Mouse (Mus musculus) lung, postnatal 0 days (tissue): Measurements from ENCODE around the gene Rph3al. TPM values are rescaled to one million over a fixed set of nuclear protein-coding genes. Genes with fewer than 3 reads are reported as not detected.

ENCODE experiments used
- ATAC-seq: fragments of 200-750 bp; cut with Nextera tagmentation; 2 replicates; pipeline ENCODE4 v1.8.0; 2017; ENCODE audit warnings: moderate library complexity
- DNase-seq: peaks from one replicate; pipeline ENCODE4 v3.0.0-alpha.2; 2016; ENCODE audit warnings: low spot score
- H3K27ac ChIP-seq: fragments of 300-500 bp; sonication (generic); 2 replicates; pipeline ENCODE4 v1.5.1; 2014; ENCODE audit warnings: antibody characterized with exemption, mild to moderate bottlenecking, low read length, mixed read lengths
- H3K27me3 ChIP-seq: fragments of 300-500 bp; sonication (generic); replicated peaks from 2 replicates; pipeline ENCODE4 v1.6.1; 2014; ENCODE audit warnings: low read length, mixed read lengths; ENCODE audit not compliant: insufficient read depth
- H3K36me3 ChIP-seq: fragments of 300-500 bp; sonication (generic); 2 replicates; pipeline ENCODE4 v1.6.1; 2014; ENCODE audit warnings: low read length, mixed read lengths; ENCODE audit not compliant: insufficient read depth
- H3K4me1 ChIP-seq: fragments of 300-500 bp; sonication (generic); 2 replicates; pipeline ENCODE4 v1.6.1; 2014; ENCODE audit warnings: antibody characterized with exemption, low read depth, low read length, mixed read lengths; ENCODE audit not compliant: insufficient read depth
- H3K4me2 ChIP-seq: fragments of 300-500 bp; sonication (generic); replicated peaks from 2 replicates; pipeline ENCODE4 v1.6.1; 2014; ENCODE audit warnings: low read depth, mild to moderate bottlenecking, low read length, moderate library complexity, mixed read lengths
- H3K4me3 ChIP-seq: fragments of 300-500 bp; sonication (generic); 2 replicates; pipeline ENCODE4 v1.5.1; 2014; ENCODE audit warnings: low read depth, low read length
- H3K9ac ChIP-seq: fragments of 300-500 bp; sonication (generic); replicated peaks from 2 replicates; pipeline ENCODE4 v1.6.1; 2014; ENCODE audit warnings: low read depth, mild to moderate bottlenecking
- H3K9me3 ChIP-seq: fragments of 300-500 bp; sonication (generic); 2 replicates; pipeline ENCODE4 v1.6.1; 2016; ENCODE audit warnings: low read length, mixed read lengths
- CTCF ChIP-seq: IDR thresholded peaks from 2 replicates; pipeline ENCODE4 v1.5.1; 2016; ENCODE audit warnings: antibody characterized with exemption, mild to moderate bottlenecking
- EP300 ChIP-seq: IDR thresholded peaks from 2 replicates; pipeline ENCODE4 v1.6.1; 2016; ENCODE audit warnings: antibody characterized with exemption, mild to moderate bottlenecking, control low read depth
- WGBS: fragments of 180-500 bp; shearing (Covaris S2); extraction: QIAGEN DNeasy Blood & Tissue Kit; methylation state at CpG from one replicate; pipeline ENCODE4 v1.1.7; 2014; 5-methylcytosine and 5-hydroxymethylcytosine counted together
- polyA plus RNA-seq: library from polyadenylated mRNA; unstranded; fragments of >200 nt; fragmentation: Nextera tagmentation; extraction: Ambion mirVana; gene quantifications from 2 replicates; pipeline ENCODE4 v1.2.1, GENCODE M21; 2015

Rph3al gene
- polyA plus RNA-seq, 1 experiment from 2014 or later, result 11.0 TPM

DNA sequence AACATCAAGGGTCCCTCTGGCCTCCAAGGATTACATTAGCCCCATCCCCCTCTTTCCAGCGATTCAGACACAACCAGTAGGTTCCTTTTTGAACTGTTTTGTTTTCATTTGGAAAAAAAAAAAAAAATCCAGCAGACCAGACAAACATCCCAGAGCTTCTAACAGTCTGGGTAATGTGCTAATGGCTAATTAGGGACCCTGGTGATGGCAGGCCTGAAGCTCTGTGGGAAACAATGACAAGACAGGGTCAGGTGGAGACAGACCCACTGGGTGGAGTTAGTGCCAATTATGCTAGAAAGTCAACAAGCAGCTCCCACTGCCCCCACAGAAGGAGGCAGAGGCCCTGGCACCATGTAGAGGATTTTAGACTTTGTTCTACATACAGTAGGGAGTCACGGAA, 44.3 kb downstream of the Rph3al start:
- Histone ChIP-seq H3K36me3 (no peaks in the 10 kb centered on the region), H3K4me2 (no peak overlapping the region), H3K4me1 (no peaks in the 10 kb centered on the region), H3K4me3 (no peak overlapping the region), H3K9me3 (no peaks in the 10 kb centered on the region), H3K9ac (no peak overlapping the region), H3K27ac (no peak overlapping the region), H3K27me3 (no peaks in the 10 kb centered on the region)
- WGBS, result 74% methylated on average over 2 of the region's 2 CpGs
- ATAC-seq (no peak), DNase-seq (no peak)
- TF ChIP-seq EP300 (no peak), CTCF (no peak)

DNA sequence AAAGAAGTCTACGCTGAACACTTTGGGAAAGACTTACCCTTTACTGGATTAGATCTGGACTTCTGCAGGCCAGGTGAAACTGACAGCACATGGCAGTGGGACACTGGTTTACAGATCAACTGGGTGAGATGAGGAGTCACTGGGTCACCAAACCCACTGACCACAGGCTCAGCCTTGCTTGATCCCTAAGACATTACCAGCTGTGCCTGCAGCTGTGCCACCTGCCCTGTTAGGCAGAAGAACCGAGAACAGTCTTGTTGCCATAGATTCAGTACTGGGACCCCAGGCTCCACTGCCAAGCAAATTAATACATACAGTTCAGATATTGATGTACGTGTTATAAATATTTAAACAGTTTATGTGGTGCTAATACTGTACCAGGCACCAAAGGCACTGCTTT, 50.9 kb downstream of the Rph3al start:
- no peak overlapping the region for H3K4me2 ChIP-seq
- ATAC-seq (no peak), DNase-seq (no peak)
- no peaks in the 10 kb centered on the region for H3K9me3 ChIP-seq
- no peaks in the 10 kb centered on the region for H3K27me3 ChIP-seq
- 79% methylated on average over 3 of the region's 3 CpGs for WGBS
- H3K36me3 ChIP-seq, result no peaks in the 10 kb centered on the region
- no peaks in the 10 kb centered on the region for H3K4me1 ChIP-seq
- no peak for TF ChIP-seq EP300
- no peak for TF ChIP-seq CTCF
- no peak overlapping the region for H3K4me3 ChIP-seq
- H3K9ac ChIP-seq, result no peak overlapping the region
- H3K27ac ChIP-seq, result no peak overlapping the region

DNA sequence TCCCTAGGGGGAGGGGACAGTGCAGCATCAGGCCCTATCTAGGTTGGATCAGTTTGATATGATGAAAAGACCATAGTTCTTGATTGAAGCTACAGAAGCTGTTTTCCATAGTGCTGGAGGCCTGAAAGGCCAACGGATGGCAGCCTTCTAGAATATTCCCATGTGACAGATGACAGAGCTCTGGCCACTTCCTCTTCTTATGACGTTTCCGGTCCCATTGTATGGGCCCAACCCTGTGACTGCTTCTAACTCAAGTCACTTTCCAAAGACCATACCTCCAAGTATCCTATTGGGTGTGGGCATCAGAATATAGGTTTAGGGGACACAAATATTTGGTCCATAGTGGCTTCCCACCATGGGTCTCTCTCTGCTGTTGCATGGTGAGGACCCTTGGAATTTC, 57.0 kb downstream of the Rph3al start:
- ATAC-seq (no peak), DNase-seq (no peak)
- 78% methylated on average over 3 of the region's 3 CpGs for WGBS
- TF ChIP-seq CTCF (no peak), EP300 (no peak)
- no peak overlapping the region for H3K4me2 ChIP-seq
- no peak overlapping the region for H3K4me3 ChIP-seq
- H3K9me3 ChIP-seq, result no peaks in the 10 kb centered on the region
- H3K36me3 ChIP-seq, result no peaks in the 10 kb centered on the region
- no peak overlapping the region for H3K9ac ChIP-seq
- H3K27me3 ChIP-seq, result no peaks in the 10 kb centered on the region
- H3K4me1 ChIP-seq, result 0 out of 2 replicates have a peak, but pooled peaks cover 4% of the 10 kb centered on the region
- H3K27ac ChIP-seq, result no peak overlapping the region

DNA sequence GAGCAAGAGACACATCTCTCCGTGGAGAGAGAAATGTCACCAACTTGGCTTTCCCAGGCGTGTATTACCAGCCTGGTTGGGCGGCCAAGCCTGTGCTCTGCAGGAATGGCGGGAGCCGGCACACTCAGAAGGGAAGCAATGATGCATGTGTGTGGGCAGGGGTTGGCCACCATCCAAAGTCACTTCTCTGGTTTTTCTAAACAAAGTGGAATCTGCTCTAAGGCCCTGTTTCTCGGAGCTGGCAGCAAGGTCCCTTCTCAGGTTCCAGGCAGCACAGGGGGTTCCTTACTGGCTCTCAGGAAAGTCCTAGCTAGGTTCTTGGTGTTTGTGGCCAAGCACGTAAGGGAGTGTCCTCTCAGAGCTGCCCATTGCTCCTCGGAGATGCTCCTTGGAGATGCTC, 58.2 kb downstream of the Rph3al start:
- H3K27ac ChIP-seq, result no peak overlapping the region
- TF ChIP-seq CTCF (no peak), EP300 (no peak)
- H3K4me3 ChIP-seq, result no peak overlapping the region
- H3K4me2 ChIP-seq, result no peak overlapping the region
- H3K9ac ChIP-seq, result no peak overlapping the region
- H3K9me3 ChIP-seq, result no peaks in the 10 kb centered on the region
- WGBS, result 35% methylated on average over 8 of the region's 8 CpGs
- ATAC-seq (peak; percentile 26), DNase-seq (peak; percentile 16)
- H3K36me3 ChIP-seq, result no peaks in the 10 kb centered on the region
- H3K27me3 ChIP-seq, result no peaks in the 10 kb centered on the region
- 0 out of 2 replicates have a peak, but pooled peaks cover 6% of the 10 kb centered on the region for H3K4me1 ChIP-seq

DNA sequence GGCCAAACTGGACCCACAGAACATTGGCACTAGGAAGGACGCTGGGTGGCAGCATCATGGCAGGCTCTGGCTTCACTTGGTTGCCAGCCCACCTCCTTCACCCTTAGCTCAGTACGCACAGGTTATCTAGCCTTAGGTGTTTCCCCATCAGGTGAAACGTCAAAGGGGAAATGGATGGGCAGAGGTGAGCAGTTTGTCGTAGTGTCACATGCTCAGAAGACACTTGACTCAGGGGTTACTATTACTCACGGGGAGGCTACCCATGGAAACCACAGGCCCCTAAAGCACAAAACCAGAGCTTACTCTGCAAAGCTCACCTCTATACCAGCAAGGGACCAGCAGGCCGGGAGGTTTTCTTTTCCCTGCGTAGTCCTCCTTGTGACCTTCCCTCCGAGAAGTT, 59.8 kb downstream of the Rph3al start:
- Histone ChIP-seq H3K36me3 (no peaks in the 10 kb centered on the region), H3K4me3 (no peak overlapping the region), H3K4me2 (no peak overlapping the region), H3K9me3 (no peaks in the 10 kb centered on the region), H3K27me3 (no peaks in the 10 kb centered on the region), H3K4me1 (0 out of 2 replicates have a peak, but pooled peaks cover 6% of the 10 kb centered on the region), H3K9ac (no peak overlapping the region), H3K27ac (no peak overlapping the region)
- DNase-seq (no peak), ATAC-seq (no peak)
- 76% methylated on average over 6 of the region's 8 CpGs for WGBS
- TF ChIP-seq CTCF (no peak), EP300 (no peak)

DNA sequence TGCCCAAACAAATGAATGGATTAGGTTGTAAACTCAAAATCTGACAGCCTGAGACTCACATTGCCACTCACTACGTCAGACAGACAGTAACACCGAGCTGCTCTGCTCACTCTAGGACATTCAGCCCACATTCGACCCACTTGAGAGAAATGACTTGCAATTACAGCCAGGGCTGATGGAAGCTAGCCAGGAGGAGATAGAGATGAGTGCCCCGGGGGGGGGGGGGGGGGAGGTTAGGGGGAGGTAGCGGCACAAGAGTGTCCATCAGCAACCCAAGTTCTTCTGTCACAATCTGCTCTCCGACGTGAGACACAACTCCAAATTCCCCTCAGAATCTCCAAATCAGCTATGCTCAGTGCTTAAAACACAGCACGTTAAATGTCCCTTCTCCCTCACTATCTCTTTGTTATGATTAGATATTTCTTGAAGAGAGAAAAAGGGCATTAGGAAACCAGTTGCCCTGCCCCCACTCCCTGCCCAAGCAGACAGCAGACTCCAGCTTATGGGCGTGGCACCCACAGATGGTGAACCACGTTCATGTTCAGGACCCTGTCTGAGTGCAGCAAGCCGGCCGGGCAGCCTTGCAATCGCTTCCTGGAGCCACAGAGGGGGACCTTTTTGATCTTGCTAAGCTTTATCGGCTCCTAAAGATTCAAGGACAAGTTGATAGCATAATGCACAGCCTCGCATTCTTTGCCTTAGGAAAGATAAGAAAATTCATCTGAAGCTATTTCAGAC, 62.0 kb downstream of the Rph3al start:
- Histone ChIP-seq H3K27ac (no peak overlapping the region), H3K9me3 (no peaks in the 10 kb centered on the region), H3K9ac (no peak overlapping the region), H3K4me2 (no peak overlapping the region), H3K36me3 (no peaks in the 10 kb centered on the region), H3K4me3 (no peak overlapping the region), H3K4me1 (0 out of 2 replicates have a peak, but pooled peaks cover 6% of the 10 kb centered on the region), H3K27me3 (no peaks in the 10 kb centered on the region)
- 18% methylated on average over 14 of the region's 15 CpGs for WGBS
- DNase-seq, result peak; percentile 23
- ATAC-seq, result no peak
- TF ChIP-seq CTCF, result no peak
- no peak for TF ChIP-seq EP300
